Mouse (Mus musculus) kidney, postnatal 4 days (tissue): Measurements from ENCODE around the gene Meaf6.

Experiments used
- DNase-seq, 2 experiments: peaks; one replicate each; pipeline ENCODE4 v3.0.0; 2021; ENCODE audit warnings: mixed read lengths in 2 of 2

Meaf6 gene

DNA sequence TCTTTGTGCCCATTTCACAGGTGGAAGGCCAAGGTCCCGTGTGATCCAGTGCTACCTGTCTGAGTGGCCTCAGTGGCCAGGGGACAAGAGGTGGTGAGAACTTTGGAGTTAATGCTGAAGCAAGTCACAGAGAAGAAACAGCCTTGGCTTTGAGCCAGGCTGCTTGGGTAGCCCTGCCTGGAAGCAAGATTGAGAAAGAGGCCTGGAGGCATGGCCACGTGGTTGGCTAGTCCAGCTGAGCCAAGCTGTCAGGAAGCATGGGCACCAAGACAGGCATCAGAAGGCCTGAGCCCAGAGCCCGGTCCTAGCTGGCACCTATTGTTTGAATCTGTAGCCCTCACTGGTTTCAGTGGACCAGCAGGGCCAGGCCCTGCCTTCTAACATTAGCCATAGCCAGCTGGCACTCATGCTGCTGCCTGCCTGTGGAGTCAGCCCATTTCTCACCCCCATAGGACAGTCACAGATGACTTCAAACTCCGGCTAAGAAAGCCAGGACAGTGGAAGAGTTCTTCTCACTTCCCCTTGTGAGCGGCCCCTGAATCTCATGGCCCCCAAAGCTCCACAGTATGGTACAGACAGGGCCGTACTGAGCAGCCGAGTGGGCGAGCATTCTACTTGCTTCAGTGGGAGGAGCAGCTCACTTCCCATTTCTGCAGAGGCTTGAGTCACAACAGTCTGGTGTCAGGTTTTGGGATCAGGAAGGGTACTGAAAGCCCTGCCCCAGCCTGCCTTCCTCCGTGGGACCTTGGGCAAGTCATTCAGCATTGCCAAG is 31.3 kb downstream of the Meaf6 start:
- DNase-seq: peak; percentile 45 to 67

DNA sequence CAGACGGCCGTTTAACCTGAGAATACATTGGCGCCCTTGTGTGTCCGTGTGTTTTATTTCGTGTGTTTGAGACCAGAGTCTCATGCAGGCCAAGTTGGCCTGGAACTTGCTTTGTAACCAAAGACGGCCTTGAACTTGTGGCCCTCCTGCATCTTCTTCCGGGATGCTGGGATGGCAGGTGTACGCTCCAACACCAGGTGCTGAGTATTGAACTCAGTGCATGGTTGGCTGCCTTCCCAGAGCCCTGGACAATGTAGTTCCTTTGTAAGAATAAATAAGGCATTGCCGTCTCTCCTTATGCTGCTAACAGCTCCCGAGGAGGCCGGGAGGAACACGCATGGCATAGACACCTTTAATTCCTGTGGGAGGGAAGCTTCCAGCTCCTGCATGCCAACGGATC is 32.0 kb downstream of the Meaf6 start:
- peak in 1 of 2 experiments; percentile 25 for DNase-seq

DNA sequence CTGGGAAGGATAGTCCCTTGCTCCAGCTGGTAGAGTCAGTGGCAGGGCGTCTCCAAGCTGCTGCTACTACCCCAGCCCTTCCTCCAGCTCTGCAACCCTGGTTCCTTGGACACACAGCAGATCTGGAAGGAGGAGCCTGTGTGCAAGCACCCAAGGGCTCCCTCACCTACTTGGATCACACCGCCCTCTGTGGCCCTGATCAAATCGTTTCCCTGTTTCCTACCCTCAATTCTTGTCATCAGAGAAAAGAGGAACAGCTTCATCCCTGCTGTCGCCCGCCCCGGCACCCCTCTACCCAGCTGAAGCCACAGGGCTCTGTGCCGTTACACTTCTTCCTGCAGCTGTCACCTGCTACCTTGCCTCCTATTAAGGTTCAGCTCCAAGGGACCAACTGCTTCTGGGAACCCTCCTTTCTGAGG is 33.0 kb downstream of the Meaf6 start:
- no peak for DNase-seq

DNA sequence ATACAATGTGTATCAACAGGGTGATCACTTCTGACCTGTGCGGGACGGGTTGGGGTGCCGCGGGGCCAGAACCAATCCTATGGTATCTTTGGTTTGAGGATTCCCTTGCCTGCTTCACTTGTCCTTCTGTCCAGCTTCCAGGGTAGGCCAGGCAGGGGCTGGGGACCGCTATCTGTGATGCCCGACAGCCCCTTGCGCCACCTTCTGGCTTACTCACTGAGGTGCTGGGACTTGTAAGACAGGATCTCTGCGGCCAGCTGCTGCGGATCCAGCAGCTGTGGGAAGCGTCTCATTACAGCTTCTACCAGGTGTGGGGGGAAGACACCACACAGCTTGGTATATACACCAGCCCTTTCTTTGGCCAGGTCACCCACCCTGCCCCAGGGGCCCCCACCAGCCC is 34.1 kb downstream of the Meaf6 start:
- DNase-seq: peak; percentile 63 to 75

DNA sequence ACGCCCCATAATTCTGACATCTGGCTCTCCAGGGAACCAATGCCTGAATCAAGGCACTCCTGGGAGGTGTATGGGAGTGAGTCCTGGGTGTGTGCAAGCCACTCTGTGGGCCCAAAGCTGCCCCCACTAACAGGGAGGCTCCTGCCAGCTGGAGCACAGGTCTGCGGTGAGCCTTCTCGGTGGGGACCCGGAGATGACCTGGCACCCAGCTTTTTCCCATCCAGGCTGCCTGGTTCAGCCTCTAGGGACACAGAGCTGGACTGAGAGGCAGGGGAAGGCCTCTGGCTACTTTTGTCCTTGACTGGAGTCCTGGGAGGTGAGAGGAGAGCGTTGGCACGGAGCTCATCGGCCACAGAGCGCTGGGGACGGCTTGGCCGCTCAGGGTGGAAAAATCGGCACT is 34.8 kb downstream of the Meaf6 start:
- DNase-seq: no peak

DNA sequence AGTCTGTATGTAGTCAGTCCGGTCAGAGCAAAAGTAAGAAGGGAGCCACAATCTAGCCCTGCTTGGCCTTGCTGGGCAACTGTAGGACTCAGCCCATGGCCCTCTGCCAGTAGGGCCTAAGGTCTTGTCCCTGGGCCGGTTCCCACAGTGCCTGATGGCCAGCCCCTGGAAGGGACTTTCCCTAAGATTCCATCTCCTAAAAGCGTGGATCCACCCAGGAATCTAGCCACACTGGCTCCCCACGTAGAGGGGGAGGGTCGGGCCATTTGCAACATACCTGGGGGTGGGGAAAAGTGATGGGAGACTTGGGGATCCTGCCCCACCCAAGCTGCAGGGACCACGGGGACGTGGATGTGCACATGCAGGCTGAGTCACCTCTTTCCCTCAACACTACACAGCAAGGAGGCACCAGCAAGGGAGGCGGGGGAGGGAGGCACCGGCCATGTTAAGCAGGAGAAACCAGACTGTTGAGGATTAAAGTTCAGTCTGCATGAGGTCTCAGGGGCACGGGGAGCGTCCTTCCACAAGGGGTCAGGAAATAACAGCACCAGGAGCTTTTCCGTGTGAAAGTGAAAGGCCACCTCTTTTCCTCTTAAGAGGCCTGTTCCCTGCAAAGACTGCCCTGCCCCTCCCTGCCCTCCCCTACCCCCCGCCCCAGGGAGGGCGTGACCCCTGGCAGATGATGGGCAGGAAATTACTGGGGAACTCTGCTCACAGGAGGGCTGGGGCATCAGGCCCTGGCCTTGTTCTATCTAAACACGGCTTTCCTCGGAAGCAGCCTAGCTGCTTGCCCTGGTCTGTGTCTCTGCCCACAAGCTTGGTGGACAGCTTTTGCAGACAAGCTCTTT is 37.7 kb downstream of the Meaf6 start:
- peak; percentile 66 to 81 for DNase-seq

DNA sequence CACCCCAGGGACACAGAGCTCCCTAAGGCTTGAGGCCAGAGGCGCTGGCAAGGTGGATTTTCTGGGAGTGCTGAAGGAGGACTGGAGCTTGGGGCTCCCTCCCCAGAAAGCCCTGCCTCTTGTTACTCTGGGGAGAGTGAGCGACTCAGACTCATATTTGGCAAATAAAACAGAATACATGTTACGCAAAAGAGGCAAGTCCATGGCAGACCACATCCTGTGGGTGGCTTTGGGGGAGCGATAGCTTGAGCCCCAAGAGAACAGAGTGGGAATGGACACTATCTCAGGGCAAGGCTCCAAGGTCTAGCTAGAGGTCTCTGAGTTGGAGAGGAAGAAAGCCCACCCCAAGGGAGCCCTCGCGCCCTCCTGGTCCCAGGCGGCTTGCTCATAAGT is 38.3 kb downstream of the Meaf6 start:
- DNase-seq: peak in 1 of 2 experiments; percentile 37

DNA sequence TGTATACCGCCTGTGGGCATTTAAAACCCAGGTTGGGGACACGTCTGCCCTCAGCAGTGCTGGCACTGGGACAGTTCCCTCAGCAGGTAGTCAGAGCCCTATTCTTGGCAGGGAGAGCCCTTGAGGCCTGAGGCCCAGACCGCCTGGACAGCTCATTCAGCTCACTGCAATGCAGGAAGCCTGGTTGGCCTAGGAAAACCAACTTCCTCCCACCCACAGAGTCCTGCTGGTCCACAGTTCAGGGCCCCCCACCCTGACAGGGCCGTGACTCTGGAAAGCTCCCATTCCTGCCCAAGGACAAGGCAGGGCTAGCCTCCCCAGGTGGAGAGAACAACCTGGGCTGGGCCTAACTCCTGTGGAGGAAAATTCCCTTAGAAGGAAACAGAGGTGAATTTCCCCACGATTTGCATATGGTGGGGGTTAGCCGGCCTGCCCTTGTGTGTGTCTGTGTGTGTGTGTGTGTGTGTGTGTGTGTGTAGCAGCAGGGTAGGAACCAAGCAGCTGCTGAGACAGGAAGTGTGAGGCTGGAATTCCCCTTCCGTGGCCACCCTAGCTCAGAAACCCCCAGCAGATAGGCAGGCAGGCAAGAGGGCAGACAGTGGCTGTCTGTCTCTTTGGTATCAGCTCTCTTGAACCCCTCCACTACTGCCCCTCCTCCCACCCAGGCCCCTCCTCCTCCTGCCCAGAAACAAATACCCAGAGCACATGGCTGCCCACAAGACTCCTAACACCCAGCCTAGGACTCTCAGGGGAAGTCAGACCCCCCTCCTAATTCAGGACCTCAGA is 39.7 kb downstream of the Meaf6 start:
- peak; percentile 39 to 61 for DNase-seq

DNA sequence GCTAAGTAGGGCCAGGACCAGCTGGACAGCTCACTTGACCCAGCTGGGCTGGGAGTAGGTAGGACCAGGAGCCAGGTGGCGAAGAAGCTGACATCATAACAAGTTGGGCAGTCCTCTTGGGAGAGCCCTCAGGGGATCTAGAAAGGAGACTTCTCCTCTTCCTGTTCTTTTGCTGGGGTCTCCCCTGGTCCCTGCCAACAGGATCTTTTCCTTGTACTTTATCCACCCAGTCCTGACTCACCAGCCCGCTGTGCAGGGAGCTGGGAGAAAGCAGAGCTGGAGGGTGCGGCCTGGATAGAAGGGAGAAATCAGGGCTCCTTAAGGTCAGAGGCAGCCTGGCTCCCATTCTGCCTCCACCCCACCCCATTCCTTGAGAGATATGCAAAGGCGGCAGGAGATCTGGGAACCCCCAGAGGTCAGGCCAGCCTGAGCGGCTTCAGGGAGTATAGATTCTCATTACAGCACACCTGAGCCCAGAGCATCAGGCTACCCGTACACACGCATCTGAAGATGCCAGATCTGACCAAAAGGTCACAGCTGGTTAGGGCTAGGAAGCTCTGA is 40.5 kb downstream of the Meaf6 start:
- no peak for DNase-seq

DNA sequence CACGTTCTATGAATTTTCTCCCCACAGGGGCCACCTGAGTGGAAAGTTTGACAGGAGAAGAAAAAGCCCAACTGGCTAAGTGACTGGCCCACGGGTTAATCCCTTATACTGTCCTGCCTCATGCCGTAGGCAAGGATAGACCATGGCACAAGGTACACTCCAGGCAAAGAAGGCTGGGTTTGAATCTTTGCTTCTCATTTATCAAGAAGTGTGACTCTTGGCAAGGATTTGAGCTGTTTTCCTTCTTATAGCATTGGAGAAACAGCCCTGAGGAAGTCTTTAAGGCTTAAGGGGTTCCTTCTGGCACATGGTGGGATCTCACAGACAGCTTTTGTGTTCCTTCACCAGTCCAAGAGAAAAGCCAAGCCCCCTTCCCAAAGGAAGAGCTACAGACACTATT is 41.3 kb downstream of the Meaf6 start:
- DNase-seq: no peak

DNA sequence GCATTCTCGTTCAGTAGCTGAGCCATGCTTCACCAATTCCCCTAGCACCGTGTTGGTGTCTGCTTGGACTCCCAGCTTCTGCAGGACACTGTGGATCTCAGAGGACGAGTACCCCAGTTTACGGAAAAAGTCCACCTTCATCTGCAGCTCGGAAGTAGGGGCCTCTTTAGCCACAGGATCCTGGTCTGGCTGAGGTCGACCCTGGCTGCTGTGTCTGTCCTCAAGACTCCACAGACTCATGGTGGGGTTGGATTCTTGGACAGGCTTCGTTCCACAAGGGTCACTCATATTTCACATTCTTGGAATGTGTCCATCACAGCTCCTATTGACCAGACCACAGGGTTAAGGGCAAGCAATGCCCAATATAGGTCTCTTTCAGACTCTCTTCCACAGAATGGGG is 41.8 kb downstream of the Meaf6 start:
- DNase-seq: no peak

DNA sequence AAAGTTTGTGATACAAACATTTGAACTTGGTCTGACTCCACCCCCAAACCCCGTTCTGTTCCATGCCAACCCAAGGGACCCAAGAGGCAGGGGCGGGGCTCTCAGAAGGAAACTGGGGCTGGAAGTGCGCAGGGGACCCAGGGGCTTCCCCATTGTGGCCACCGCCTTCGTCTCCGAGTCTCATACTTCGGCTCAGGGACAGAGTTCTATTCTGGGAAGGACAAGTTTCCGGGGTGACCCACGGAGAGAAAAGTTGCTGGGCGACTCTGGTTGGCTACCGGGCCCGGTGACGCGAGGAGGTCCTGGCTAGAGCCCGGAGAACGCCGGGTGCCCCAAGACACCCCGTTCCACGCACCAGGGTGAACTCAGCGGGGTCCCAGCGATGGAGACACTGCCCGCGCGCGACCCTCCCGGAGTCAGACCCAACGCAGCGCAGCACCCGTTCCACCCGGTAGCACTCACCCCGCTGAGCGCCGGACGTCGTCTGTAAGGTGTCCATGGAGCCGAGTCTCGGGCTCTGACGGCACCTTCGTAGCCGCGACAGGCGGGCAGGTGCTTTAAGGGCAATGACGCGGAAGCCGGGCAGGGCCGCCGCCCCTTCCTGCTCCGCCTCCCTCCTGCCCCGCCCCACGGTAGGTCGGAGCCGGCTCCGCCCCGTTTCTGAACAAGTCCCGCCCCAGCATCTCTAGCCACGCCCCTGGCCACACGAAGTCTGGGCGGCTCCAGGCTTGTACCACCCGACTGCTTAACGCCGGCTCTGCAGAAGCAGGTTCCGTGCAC is 42.6 kb downstream of the Meaf6 start, which contains the start of gene Zc3h12a:
Gene Zc3h12a (minus strand): TSS at position 536 of the 780 bp plus-strand sequence.
- DNase-seq: peak; percentile 94 to 95

DNA sequence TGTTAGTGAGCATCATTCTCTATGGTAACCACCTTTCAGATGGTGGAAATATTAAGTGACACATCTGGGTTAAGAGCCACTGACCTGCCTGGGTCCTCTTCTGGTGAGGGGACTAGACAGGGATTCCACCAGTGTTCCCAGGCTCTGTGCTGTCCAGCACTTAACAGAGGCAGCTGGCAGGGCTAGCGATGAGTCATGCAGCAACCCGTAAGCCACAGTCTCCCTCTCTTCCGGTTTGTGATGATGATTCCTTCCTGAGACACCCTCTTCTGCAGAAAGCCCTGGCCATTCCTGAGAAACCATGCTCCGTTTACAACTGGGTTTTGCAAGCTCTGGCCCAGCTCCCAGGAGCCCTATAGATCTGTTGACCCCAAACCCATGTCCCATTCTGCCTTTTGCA is 46.6 kb downstream of the Meaf6 start:
- DNase-seq: peak in 1 of 2 experiments; percentile 23

DNA sequence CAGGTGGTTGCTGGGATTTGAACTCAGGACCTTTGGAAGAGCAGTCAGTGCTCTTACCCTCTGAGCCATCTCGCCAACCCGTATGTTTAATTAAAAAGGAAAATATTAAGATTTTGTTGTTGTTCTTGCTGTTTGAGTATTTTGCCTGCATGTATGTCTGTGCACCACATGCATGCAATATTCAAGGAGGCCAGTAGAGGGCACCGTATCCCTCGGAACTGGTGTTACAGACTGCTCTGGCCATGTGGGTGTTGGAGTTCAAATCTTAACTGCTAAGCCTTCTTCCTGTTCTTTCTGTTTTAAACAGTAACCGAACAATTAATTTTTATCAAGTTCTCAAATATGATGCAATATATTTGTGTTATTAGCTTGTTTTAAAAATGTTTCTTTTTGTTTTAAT is 47.5 kb downstream of the Meaf6 start:
- peak; percentile 83 for DNase-seq

DNA sequence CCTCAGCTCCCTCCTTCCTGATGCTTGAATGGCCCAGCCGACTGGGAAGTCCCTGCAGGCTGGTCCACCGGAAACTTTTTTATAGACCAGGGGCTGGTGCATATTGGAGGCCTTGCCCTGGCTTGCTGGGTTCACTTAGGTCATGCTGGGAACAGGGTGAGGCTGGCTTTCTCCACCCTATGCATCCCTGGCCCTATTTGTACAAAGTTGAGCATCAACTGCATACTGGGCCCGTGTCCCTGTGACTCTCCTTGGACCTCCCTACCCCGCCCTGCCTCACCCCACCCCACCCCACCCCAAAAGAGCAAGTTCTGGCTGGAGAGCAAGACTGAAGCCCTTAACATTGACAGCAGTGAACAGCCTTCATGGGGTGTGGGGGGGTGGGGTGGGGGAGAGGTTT is 49.3 kb downstream of the Meaf6 start:
- no peak for DNase-seq

DNA sequence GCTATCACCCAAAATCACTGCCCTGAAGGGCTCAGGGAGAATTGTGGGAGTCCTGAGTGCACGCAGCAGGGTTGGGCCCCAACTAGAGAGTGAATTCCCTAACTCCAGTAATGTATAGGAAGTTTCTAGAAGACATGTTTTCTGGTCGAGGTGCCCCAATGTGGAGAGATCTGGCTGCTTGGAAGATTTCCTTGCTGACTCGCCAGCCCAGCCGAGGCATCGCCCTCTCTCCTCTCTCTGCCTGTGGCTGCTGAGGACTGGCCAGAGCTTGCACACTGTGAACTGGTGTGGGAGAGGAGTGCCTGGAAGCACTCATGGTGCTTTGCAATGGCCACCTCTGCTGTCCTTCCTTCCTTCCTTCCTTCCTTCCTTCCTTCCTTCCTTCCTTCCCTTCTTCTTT is 49.7 kb downstream of the Meaf6 start:
- DNase-seq: no peak

DNA sequence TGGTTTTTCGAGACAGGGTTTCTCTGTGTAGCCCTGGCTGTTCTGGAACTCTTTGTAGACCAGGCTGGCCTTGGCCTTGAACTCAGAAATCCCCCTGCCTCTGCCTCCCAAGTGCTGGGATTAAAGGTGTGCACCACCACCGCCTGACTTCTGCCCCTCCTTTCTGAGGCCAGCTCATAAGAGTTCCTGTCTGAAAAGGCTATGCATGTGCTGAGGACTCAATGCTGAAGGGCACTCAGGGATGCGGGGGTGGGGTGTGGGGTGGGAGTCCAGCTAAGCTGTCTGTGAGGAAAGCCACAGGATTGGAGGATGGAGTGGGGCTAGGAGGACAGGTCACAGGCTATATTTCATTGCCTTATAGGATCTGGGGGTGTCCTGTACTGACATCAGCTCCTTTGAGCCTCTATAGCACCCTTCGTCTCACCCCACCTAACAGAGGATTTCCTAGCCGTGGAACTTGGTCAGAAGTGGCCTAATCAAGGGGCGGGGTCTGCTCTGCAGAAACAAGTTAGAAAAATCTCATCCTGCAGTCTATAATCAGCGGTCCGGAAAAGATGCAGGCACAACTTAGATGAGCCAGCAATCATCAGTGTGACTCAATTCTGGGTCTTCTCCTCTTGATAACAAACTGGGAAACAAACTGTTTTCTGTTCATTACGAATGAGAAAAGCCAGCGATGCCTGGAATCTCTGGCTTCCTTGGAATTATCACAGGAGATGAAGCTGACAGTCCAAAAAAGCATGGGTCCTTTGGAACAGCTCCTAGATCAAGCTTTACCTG is 50.3 kb downstream of the Meaf6 start:
- no peak for DNase-seq

DNA sequence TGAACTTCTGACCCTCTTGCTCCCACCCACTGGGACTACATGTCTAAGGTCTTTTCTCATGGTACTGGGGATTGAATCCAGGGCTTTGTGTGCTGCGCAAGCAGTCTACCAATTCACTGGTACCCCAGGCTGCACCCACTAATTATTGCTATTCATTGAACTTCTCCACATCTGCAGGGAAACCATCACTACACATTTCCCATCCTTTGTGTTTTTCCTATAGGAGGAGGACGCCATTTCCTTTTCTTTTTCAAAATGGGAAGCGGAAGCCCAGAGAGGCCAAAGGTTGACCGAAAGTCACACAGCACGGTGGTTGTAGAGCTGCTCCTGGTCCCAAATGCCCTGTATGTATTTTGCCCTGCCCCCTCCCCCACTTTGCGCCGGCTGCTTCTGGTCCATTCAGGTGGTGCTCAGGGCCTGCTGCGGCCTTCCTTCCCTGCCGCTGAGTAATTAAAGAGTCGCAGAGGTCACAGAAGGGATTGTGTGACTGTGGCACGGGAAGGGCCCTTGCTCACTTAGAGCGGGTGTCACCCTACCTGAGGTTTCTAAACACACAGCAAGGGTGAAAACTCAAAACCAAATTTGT is 51.5 kb downstream of the Meaf6 start:
- DNase-seq: no peak

DNA sequence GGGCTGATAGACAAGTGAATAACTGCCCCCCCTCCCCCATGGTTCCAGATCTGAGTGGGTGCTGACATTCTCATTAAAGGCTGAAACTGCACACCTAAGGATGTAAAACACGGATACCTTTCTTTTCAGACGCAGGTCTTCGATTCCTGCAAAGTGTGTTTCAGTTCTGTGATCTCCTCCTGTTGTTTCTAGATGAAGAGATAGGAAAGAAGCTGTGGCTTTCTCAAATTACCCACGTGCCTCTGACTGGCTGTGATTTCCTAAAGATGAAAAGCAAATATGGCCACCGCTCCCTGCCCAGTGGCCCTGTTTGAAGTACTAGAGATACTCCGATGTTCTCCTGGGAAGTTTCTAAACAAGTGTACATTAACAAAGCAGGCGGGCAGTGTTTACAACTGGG is 53.4 kb downstream of the Meaf6 start:
- no peak for DNase-seq

DNA sequence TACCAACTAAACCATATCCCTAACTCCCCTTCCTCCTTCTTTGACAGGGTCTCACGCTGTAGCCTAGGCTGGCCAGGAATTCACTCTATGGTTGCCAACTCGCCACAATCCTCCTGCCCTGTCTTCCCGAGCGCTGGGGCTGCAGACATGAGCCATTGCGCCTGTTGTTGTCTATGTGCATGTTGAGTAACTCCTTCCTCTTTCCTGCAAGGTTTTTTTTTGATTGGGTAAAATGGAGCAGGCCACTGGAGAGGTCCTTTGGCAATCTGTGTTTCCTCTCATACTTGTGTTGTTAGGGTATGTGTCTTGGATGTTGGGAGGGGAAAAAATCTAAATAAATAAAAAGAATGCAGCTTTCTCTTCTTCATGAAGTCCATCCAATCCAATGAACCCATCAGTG is 59.3 kb downstream of the Meaf6 start:
- no peak for DNase-seq

DNA sequence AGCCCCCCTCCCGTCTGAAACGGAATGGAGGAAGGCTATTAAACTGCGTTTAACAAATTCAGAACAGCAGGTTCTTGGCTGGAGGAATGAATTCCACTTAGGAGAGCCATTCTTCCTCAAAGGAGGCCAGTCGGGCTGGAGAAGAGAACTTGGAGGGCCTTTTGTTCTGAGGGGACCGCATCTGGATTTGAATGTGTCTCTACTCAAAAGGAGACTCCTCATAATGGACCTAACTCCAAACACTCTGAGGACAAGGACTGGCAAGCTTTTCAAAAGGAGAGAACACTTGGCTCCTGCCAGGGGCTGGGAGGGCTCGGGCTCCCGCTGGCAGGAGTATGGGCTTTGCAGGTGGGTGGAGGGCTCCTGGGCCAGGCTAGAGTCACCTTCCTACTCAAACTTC is 59.7 kb downstream of the Meaf6 start:
- DNase-seq: no peak
